Mouse (Mus musculus) spleen, adult 2 months (tissue): ENCODE data around the gene Rbpms2. TPM values are rescaled to one million over a fixed set of nuclear protein-coding genes. Genes with fewer than 3 reads are reported as not detected.

Source experiments
- DNase-seq, 2 experiments: peaks; one replicate each; pipeline versions ENCODE4 v3.0.0 to v3.0.0-alpha.2; 2012 to 2021; ENCODE audit warnings: low spot score in 2 of 2, low read depth in 1 of 2
- H3K27ac ChIP-seq: fragments of 200-500 bp; 2 replicates; pipeline ENCODE4 v1.5.1; 2012; ENCODE audit warnings: low read length, inconsistent platforms; ENCODE audit not compliant: insufficient read depth
- H3K27me3 ChIP-seq: fragments of 200-500 bp; 2 replicates; pipeline ENCODE4 v1.6.1; 2012; ENCODE audit warnings: mild to moderate bottlenecking, moderate library complexity, low read length, inconsistent platforms; ENCODE audit not compliant: control insufficient read depth, insufficient read depth
- H3K36me3 ChIP-seq: fragments of 200-500 bp; 2 replicates; pipeline ENCODE4 v1.6.1; 2012; ENCODE audit warnings: mild to moderate bottlenecking, low read length, inconsistent platforms; ENCODE audit not compliant: control insufficient read depth, insufficient read depth
- H3K4me1 ChIP-seq: fragments of 200-500 bp; 2 replicates; pipeline ENCODE4 v1.6.1; 2011; ENCODE audit warnings: inconsistent platforms; ENCODE audit not compliant: control insufficient read depth, insufficient read depth, insufficient read length
- H3K4me3 ChIP-seq: fragments of 200-500 bp; 2 replicates; pipeline ENCODE4 v1.5.1; 2011; ENCODE audit warnings: mild to moderate bottlenecking, inconsistent platforms; ENCODE audit not compliant: insufficient read depth, insufficient read length; ENCODE audit errors: extremely low read depth
- CTCF ChIP-seq: fragments of 200-500 bp; IDR thresholded peaks from 2 replicates; pipeline ENCODE4 v1.5.1; 2011; ENCODE audit warnings: mild to moderate bottlenecking, inconsistent platforms; ENCODE audit not compliant: insufficient read depth, insufficient read length, insufficient replicate concordance; ENCODE audit errors: extremely low read depth
- POLR2A ChIP-seq: fragments of 200-500 bp; IDR thresholded peaks from 2 replicates; pipeline ENCODE4 v1.6.1; 2011; ENCODE audit warnings: low read depth, low read length, inconsistent platforms
- WGBS: fragments of 180-500 bp; shearing (Covaris S2); methylation state at CpG from one replicate; pipeline ENCODE4 v1.1.7; 2018; 5-methylcytosine and 5-hydroxymethylcytosine counted together
- polyA plus RNA-seq: library from polyadenylated mRNA; depleted of rRNA; stranded (reverse); fragments of >200 nt; gene quantifications from 2 replicates; pipeline ENCODE4 v1.2.3, GENCODE M21; 2012

The Rbpms2 gene
- polyA plus RNA-seq, 1 experiment: 13.9 TPM

DNA sequence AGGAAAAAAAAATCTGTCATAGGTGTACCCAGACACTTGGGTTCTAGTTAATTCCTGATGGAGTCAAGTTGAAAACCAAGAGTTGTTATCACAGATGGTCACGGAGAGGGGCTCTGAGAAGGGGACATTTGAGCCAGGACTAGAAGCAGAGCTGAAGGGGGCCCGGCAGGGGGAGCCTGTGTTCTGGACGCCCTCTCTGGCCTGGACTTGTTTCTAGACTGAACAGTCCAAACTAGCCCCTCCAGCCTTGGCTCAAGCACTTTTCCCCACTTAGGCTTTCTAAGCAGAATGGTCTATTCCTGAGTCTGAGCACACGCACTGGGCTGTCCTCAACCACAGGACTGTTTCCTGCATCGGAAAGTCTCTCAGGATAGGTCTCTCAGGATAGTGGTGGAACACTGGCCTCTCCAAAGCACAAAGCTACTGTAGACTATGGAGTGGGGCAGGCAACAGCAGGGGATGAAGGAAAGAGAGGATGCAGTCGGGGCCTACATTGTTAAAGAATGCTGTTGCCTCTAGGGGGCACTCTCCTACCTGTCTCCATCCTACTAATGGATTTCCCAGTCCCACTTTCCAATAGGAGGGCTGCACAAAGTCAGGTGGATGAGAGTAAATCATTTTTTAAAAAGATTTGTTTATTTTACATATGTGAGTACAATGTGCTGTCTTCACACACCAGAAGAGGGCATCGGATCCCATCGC is 25.9 kb upstream of the Rbpms2 start:
- H3K27me3 ChIP-seq: no peaks in the 10 kb centered on the region
- H3K27ac ChIP-seq: no peak overlapping the region
- 66% methylated on average over 8 of the region's 8 CpGs for WGBS
- peak; percentile 13; the same call in 1 of the 2 replicates for TF ChIP-seq CTCF
- no peak for TF ChIP-seq POLR2A
- H3K36me3 ChIP-seq: no peaks in the 10 kb centered on the region
- DNase-seq: no peak
- no peak overlapping the region for H3K4me3 ChIP-seq
- no peaks in the 10 kb centered on the region for H3K4me1 ChIP-seq

DNA sequence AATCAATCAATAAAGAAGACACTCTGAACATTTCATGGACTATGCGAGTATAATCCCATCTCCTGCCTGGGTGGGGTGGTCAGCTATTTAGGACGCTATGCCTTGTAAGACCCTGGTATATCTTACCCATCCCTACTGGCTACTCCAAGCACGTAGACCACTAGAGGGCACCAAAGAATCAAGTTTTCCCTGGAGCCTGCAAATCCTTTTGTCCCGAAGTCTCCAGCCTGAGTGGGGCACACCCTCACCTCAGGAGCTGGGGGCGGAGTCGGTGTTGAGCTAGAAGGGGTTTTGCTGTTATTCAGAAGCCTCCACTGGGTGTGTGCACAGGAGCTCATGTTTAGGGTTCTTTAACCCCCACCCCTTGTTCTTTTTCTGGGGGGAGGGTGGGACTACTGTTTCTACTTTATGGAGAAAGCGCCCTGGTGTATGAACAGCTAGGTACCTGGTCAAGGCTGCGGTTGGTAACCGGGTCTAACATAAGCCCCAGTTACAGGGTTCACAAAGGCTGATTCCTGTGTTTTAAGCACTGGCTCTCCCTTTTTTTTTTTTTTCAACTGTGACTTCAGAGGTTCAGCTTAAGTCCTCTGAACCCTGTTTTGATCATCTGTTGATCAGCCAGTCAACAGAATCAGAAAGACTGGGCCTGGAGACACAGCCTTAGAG is 23.8 kb upstream of the Rbpms2 start:
- no peak for DNase-seq
- 20% methylated on average over 9 of the region's 9 CpGs for WGBS
- no peaks in the 10 kb centered on the region for H3K36me3 ChIP-seq
- no peak overlapping the region for H3K4me3 ChIP-seq
- no peak overlapping the region for H3K27ac ChIP-seq
- no peaks in the 10 kb centered on the region for H3K4me1 ChIP-seq
- TF ChIP-seq CTCF (peak; percentile 43; the same call in 1 of the 2 replicates), POLR2A (no peak)
- no peaks in the 10 kb centered on the region for H3K27me3 ChIP-seq

GRCm38 (mm10) chr9:65606321-65607109 is 22.9 kb upstream of the Rbpms2 start:
- no peaks in the 10 kb centered on the region for H3K27me3 ChIP-seq
- no peak overlapping the region for H3K4me3 ChIP-seq
- no peak overlapping the region for H3K27ac ChIP-seq
- no peaks in the 10 kb centered on the region for H3K36me3 ChIP-seq
- 84% methylated on average over 9 of the region's 9 CpGs for WGBS
- no peak for TF ChIP-seq CTCF
- no peak for TF ChIP-seq POLR2A
- no peaks in the 10 kb centered on the region for H3K4me1 ChIP-seq
- DNase-seq: no peak

DNA sequence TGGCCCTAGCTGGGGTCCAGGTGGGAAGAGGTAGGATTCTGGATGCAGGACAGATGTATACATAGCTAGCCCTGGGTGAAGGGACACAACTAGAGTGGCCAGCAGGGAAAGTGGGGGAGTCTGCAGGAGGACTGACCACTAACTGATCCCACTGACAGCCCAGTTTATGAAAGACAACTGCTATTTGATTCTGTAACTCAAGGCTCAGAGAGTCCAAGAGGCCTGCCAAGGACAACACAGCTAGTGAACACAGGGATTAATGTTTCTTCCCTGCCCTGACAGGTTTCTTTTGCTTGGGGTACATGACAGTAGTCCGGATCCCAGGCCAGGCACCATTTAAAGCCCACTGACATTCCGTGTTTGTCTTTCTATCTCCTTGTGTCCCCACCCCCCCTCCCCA is 22.3 kb upstream of the Rbpms2 start:
- TF ChIP-seq CTCF (no peak), POLR2A (no peak)
- no peaks in the 10 kb centered on the region for H3K4me1 ChIP-seq
- no peaks in the 10 kb centered on the region for H3K27me3 ChIP-seq
- WGBS: 96% methylated on average over 2 of the region's 2 CpGs
- no peak overlapping the region for H3K4me3 ChIP-seq
- no peak overlapping the region for H3K27ac ChIP-seq
- no peaks in the 10 kb centered on the region for H3K36me3 ChIP-seq
- DNase-seq: no peak

GRCm38 (mm10) chr9:65611969-65612486 is 17.4 kb upstream of the Rbpms2 start:
- Histone ChIP-seq H3K4me3 (no peak overlapping the region), H3K27me3 (no peaks in the 10 kb centered on the region), H3K36me3 (no peaks in the 10 kb centered on the region), H3K4me1 (no peaks in the 10 kb centered on the region), H3K27ac (no peak overlapping the region)
- DNase-seq: no peak
- TF ChIP-seq POLR2A: no peak
- no peak for TF ChIP-seq CTCF
- 90% methylated on average over 5 of the region's 5 CpGs for WGBS

GRCm38 (mm10) chr9:65613098-65613497 is 16.4 kb upstream of the Rbpms2 start:
- Histone ChIP-seq H3K4me3 (no peak overlapping the region), H3K27me3 (no peaks in the 10 kb centered on the region), H3K4me1 (no peaks in the 10 kb centered on the region), H3K36me3 (no peaks in the 10 kb centered on the region), H3K27ac (no peak overlapping the region)
- no peak for TF ChIP-seq CTCF
- no peak for TF ChIP-seq POLR2A
- DNase-seq: no peak
- 87% methylated on average over 2 of the region's 2 CpGs for WGBS

DNA sequence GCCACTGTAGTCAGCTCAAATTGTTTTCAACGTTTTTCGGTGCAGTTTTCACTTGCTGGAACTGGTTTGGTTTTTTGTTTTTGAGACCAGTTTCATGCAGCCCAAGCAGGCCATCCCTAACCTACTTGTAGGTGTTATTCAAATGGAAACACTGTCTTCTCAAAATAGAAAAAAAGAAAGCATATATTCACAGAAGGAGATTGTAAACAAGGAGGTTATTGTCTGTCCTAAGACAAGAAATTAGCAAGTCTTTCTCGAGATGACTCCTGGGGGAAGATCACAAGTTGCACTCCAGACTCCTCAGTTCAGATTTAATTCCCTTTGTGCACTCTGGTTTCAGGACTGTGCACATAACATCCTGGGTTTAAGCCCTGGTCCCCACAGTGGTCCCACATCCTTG is 10.1 kb upstream of the Rbpms2 start:
- TF ChIP-seq CTCF: no peak
- no peak for TF ChIP-seq POLR2A
- H3K27ac ChIP-seq: no peak overlapping the region
- 74% methylated on average over 3 of the region's 3 CpGs for WGBS

More for the DNA sequence above, 10.1 kb upstream of the Rbpms2 start:
- no peak overlapping the region for H3K4me3 ChIP-seq
- no peaks in the 10 kb centered on the region for H3K4me1 ChIP-seq
- H3K27me3 ChIP-seq: no peaks in the 10 kb centered on the region
- H3K36me3 ChIP-seq: no peaks in the 10 kb centered on the region
- DNase-seq: no peak
